Mouse (Mus musculus): ENCODE data around the gene Ifih1. TPM values are rescaled to one million over a fixed set of nuclear protein-coding genes. Genes with fewer than 3 reads are reported as not detected.

Ifih1 gene
- polyA plus RNA-seq, 1 experiment from 2014 or later, result 0.43 TPM

- no peaks in the 10 kb centered on the region for H3K9me3 ChIP-seq (replicated peaks)
- no peak overlapping the region for H3K4me3 ChIP-seq
- no peaks in the 10 kb centered on the region for H3K4me1 ChIP-seq
- no peaks in the 10 kb centered on the region for H3K27me3 ChIP-seq (ENCODE audit: low read depth, poor library complexity, severe bottlenecking)
- no peaks in the 10 kb centered on the region for H3K36me3 ChIP-seq
- no peak overlapping the region for H3K27ac ChIP-seq (replicated peaks)
- DNase-seq (ENCODE audit: low spot score), result no peak
- WGBS, result 69% methylated on average over 1 of the region's 1 CpGs
Observed at GRCm38 (mm10) chr2:62656072-62656471, 10.0 kb upstream of the Ifih1 start.

GRCm38 (mm10) chr2:62654519-62655338, 8.7 kb upstream of the Ifih1 start:
- DNase-seq (ENCODE audit: low spot score), result no peak
- Histone ChIP-seq H3K27ac (replicated peaks) (no peak overlapping the region), H3K27me3 (ENCODE audit: low read depth, poor library complexity, severe bottlenecking) (no peaks in the 10 kb centered on the region), H3K36me3 (no peaks in the 10 kb centered on the region), H3K4me3 (no peak overlapping the region), H3K4me1 (no peaks in the 10 kb centered on the region), H3K9me3 (replicated peaks) (no peaks in the 10 kb centered on the region)
- 54% methylated on average over 7 of the region's 7 CpGs for WGBS

GRCm38 (mm10) chr2:62652466-62652865, 6.4 kb upstream of the Ifih1 start:
- H3K27me3 ChIP-seq (ENCODE audit: low read depth, poor library complexity, severe bottlenecking), result 0 out of 2 replicates have a peak, but pooled peaks cover under 1% of the 10 kb centered on the region
- H3K4me1 ChIP-seq, result no peaks in the 10 kb centered on the region
- DNase-seq (ENCODE audit: low spot score), result no peak
- no peaks in the 10 kb centered on the region for H3K9me3 ChIP-seq (replicated peaks)
- no peak overlapping the region for H3K4me3 ChIP-seq
- 84% methylated on average over 4 of the region's 4 CpGs for WGBS
- no peak overlapping the region for H3K27ac ChIP-seq (replicated peaks)
- H3K36me3 ChIP-seq, result no peaks in the 10 kb centered on the region

GRCm38 (mm10) chr2:62651890-62652289, 5.8 kb upstream of the Ifih1 start:
- no peaks in the 10 kb centered on the region for H3K9me3 ChIP-seq (replicated peaks)
- DNase-seq (ENCODE audit: low spot score), result no peak
- H3K36me3 ChIP-seq, result no peaks in the 10 kb centered on the region

GRCm38 (mm10) chr2:62646671-62647289, 725 bp upstream of the Ifih1 start:
- Histone ChIP-seq H3K9me3 (replicated peaks) (no peaks in the 10 kb centered on the region), H3K27me3 (ENCODE audit: low read depth, poor library complexity, severe bottlenecking) (peaks cover 27% of the 10 kb centered on the region), H3K4me1 (peaks cover 14% of the 10 kb centered on the region), H3K4me3 (peak overlapping the region; percentile 63), H3K27ac (replicated peaks) (peak overlapping the region; percentile 82), H3K36me3 (no peaks in the 10 kb centered on the region)
- WGBS, result 23% methylated on average over 6 of the region's 6 CpGs
- no peak for DNase-seq (ENCODE audit: low spot score)

More at GRCm38 (mm10) chr2:62651890-62652289, 5.8 kb upstream of the Ifih1 start:
- peaks cover 3% of the 10 kb centered on the region; the same call in 1 of the 2 replicates for H3K4me1 ChIP-seq
- peaks cover 6% of the 10 kb centered on the region; the same call in 1 of the 2 replicates for H3K27me3 ChIP-seq (ENCODE audit: low read depth, poor library complexity, severe bottlenecking)
- H3K27ac ChIP-seq (replicated peaks), result no peak overlapping the region
- WGBS, result 79% methylated on average over 4 of the region's 4 CpGs
- H3K4me3 ChIP-seq, result no peak overlapping the region

GRCm38 (mm10) chr2:62645475-62645874, 580 bp downstream of the Ifih1 start:
- 37% methylated on average over 12 of the region's 12 CpGs for WGBS
- peak overlapping the region; percentile 82 for H3K27ac ChIP-seq (replicated peaks)

GRCm38 (mm10) chr2:62644891-62645290, 1.2 kb downstream of the Ifih1 start:
- H3K4me1 ChIP-seq, result peaks cover 14% of the 10 kb centered on the region
- no peak for DNase-seq (ENCODE audit: low spot score)
- H3K9me3 ChIP-seq (replicated peaks), result no peaks in the 10 kb centered on the region
- no peak overlapping the region for H3K27ac ChIP-seq (replicated peaks)
- H3K36me3 ChIP-seq, result no peaks in the 10 kb centered on the region
- H3K27me3 ChIP-seq (ENCODE audit: low read depth, poor library complexity, severe bottlenecking), result peaks cover 27% of the 10 kb centered on the region
- H3K4me3 ChIP-seq, result no peak overlapping the region
- WGBS, result 90% methylated on average over 5 of the region's 5 CpGs

More at GRCm38 (mm10) chr2:62645475-62645874, 580 bp downstream of the Ifih1 start:
- H3K36me3 ChIP-seq, result no peaks in the 10 kb centered on the region
- no peak for DNase-seq (ENCODE audit: low spot score)
- H3K9me3 ChIP-seq (replicated peaks), result no peaks in the 10 kb centered on the region
- H3K4me1 ChIP-seq, result peaks cover 14% of the 10 kb centered on the region
- H3K27me3 ChIP-seq (ENCODE audit: low read depth, poor library complexity, severe bottlenecking), result peaks cover 27% of the 10 kb centered on the region
- peak overlapping the region; percentile 63 for H3K4me3 ChIP-seq

- H3K4me3 ChIP-seq, result no peak overlapping the region
- H3K4me1 ChIP-seq, result peaks cover 14% of the 10 kb centered on the region
- no peak overlapping the region for H3K27ac ChIP-seq (replicated peaks)
- H3K9me3 ChIP-seq (replicated peaks), result no peaks in the 10 kb centered on the region
- peak; percentile 24 for DNase-seq (ENCODE audit: low spot score)
- H3K36me3 ChIP-seq, result no peaks in the 10 kb centered on the region
- 58% methylated on average over 21 of the region's 21 CpGs for WGBS
- H3K27me3 ChIP-seq (ENCODE audit: low read depth, poor library complexity, severe bottlenecking), result peaks cover 27% of the 10 kb centered on the region
Observed at GRCm38 (mm10) chr2:62643405-62644305, 2.4 kb downstream of the Ifih1 start.

GRCm38 (mm10) chr2:62639869-62640268, 6.2 kb downstream of the Ifih1 start:
- Histone ChIP-seq H3K4me3 (no peak overlapping the region), H3K4me1 (no peaks in the 10 kb centered on the region), H3K9me3 (replicated peaks) (no peaks in the 10 kb centered on the region), H3K27me3 (ENCODE audit: low read depth, poor library complexity, severe bottlenecking) (peaks cover 11% of the 10 kb centered on the region), H3K36me3 (no peaks in the 10 kb centered on the region), H3K27ac (replicated peaks) (no peak overlapping the region)
- WGBS, result 94% methylated on average over 2 of the region's 2 CpGs
- DNase-seq (ENCODE audit: low spot score), result no peak

- 29% methylated on average over 6 of the region's 6 CpGs for WGBS
- DNase-seq (ENCODE audit: low spot score), result no peak
- H3K27ac ChIP-seq (replicated peaks), result no peak overlapping the region
- no peaks in the 10 kb centered on the region for H3K27me3 ChIP-seq (ENCODE audit: low read depth, poor library complexity, severe bottlenecking)
- H3K36me3 ChIP-seq, result no peaks in the 10 kb centered on the region
- no peaks in the 10 kb centered on the region for H3K9me3 ChIP-seq (replicated peaks)
- no peak overlapping the region for H3K4me3 ChIP-seq
- no peaks in the 10 kb centered on the region for H3K4me1 ChIP-seq
Observed at GRCm38 (mm10) chr2:62630446-62630845, 15.6 kb downstream of the Ifih1 start.

GRCm38 (mm10) chr2:62628356-62628755, 17.7 kb downstream of the Ifih1 start:
- Histone ChIP-seq H3K9me3 (replicated peaks) (no peaks in the 10 kb centered on the region), H3K4me1 (no peaks in the 10 kb centered on the region)
- WGBS, result 91% methylated on average over 5 of the region's 5 CpGs

GRCm38 (mm10) chr2:62627728-62628127, 18.3 kb downstream of the Ifih1 start:
- no peak for DNase-seq (ENCODE audit: low spot score)

More at GRCm38 (mm10) chr2:62628356-62628755, 17.7 kb downstream of the Ifih1 start:
- Histone ChIP-seq H3K4me3 (no peak overlapping the region), H3K27me3 (ENCODE audit: low read depth, poor library complexity, severe bottlenecking) (no peaks in the 10 kb centered on the region), H3K27ac (replicated peaks) (no peak overlapping the region), H3K36me3 (no peaks in the 10 kb centered on the region)
- DNase-seq (ENCODE audit: low spot score), result no peak

More at GRCm38 (mm10) chr2:62627728-62628127, 18.3 kb downstream of the Ifih1 start:
- WGBS, result 16% methylated on average over 5 of the region's 5 CpGs
- Histone ChIP-seq H3K4me3 (no peak overlapping the region), H3K27ac (replicated peaks) (no peak overlapping the region), H3K27me3 (ENCODE audit: low read depth, poor library complexity, severe bottlenecking) (no peaks in the 10 kb centered on the region), H3K4me1 (no peaks in the 10 kb centered on the region), H3K36me3 (no peaks in the 10 kb centered on the region), H3K9me3 (replicated peaks) (no peaks in the 10 kb centered on the region)

Data from midbrain, embryonic 10.5 days (tissue).